Mouse (Mus musculus): Measurements from ENCODE around the gene Ndufaf3.

The Ndufaf3 gene

GRCm38 (mm10) chr9:108573774-108574690 lies 6.8 kb upstream of the Ndufaf3 start:
- peak; percentile 42 for DNase-seq (ENCODE audit: low spot score)

GRCm38 (mm10) chr9:108572321-108572720 lies 5.1 kb upstream of the Ndufaf3 start:
- DNase-seq (ENCODE audit: low spot score) = no peak

GRCm38 (mm10) chr9:108571401-108571973 lies 4.3 kb upstream of the Ndufaf3 start:
- no peak for DNase-seq (ENCODE audit: low spot score)

- DNase-seq (ENCODE audit: low spot score) = peak; percentile 81
These were observed 3.1 kb upstream of the Ndufaf3 start for GRCm38 (mm10) chr9:108570207-108570896.

GRCm38 (mm10) chr9:108569381-108570206 lies 2.4 kb upstream of the Ndufaf3 start, which contains the start of gene Dalrd3:
TSS of gene Dalrd3 (plus strand) at chr9:108569886.
- DNase-seq (ENCODE audit: low spot score) = peak; percentile 93

GRCm38 (mm10) chr9:108568511-108568921 lies 1.3 kb upstream of the Ndufaf3 start:
- DNase-seq (ENCODE audit: low spot score) = no peak

- peak; percentile 27 for DNase-seq (ENCODE audit: low spot score)
These were observed 741 bp upstream of the Ndufaf3 start for GRCm38 (mm10) chr9:108567931-108568419.

- DNase-seq (ENCODE audit: low spot score) = no peak
These were observed 1.1 kb downstream of the Ndufaf3 start for GRCm38 (mm10) chr9:108565881-108566814.

- DNase-seq (ENCODE audit: low spot score) = no peak
These were observed 3.1 kb downstream of the Ndufaf3 start for GRCm38 (mm10) chr9:108564131-108564530.

GRCm38 (mm10) chr9:108563671-108564070 lies 3.6 kb downstream of the Ndufaf3 start:
- no peak for DNase-seq (ENCODE audit: low spot score)

- DNase-seq (ENCODE audit: low spot score) = peak; percentile 95
These were observed 6.9 kb downstream of the Ndufaf3 start, which contains the start of gene Impdh2 for GRCm38 (mm10) chr9:108560227-108560841. TSS of gene Impdh2 (plus strand) at chr9:108560286.

GRCm38 (mm10) chr9:108559169-108559568 lies 8.1 kb downstream of the Ndufaf3 start:
- DNase-seq (ENCODE audit: low spot score) = no peak

GRCm38 (mm10) chr9:108546875-108547274 lies 20.4 kb downstream of the Ndufaf3 start:
- DNase-seq (ENCODE audit: low spot score) = no peak

- DNase-seq (ENCODE audit: low spot score) = no peak
These were observed 21.2 kb downstream of the Ndufaf3 start for GRCm38 (mm10) chr9:108545986-108546385.

- DNase-seq (ENCODE audit: low spot score) = no peak
These were observed 26.4 kb downstream of the Ndufaf3 start for GRCm38 (mm10) chr9:108540846-108541245.

GRCm38 (mm10) chr9:108531496-108531895 lies 35.7 kb downstream of the Ndufaf3 start:
- DNase-seq (ENCODE audit: low spot score) = no peak

GRCm38 (mm10) chr9:108530954-108531353 lies 36.3 kb downstream of the Ndufaf3 start:
- DNase-seq (ENCODE audit: low spot score) = no peak

- no peak for DNase-seq (ENCODE audit: low spot score)
These were observed 41.8 kb downstream of the Ndufaf3 start for GRCm38 (mm10) chr9:108525400-108525799.

- no peak for DNase-seq (ENCODE audit: low spot score)
These were observed 43.9 kb downstream of the Ndufaf3 start for GRCm38 (mm10) chr9:108523341-108523740.

GRCm38 (mm10) chr9:108521604-108522003 lies 45.6 kb downstream of the Ndufaf3 start:
- DNase-seq (ENCODE audit: low spot score) = no peak
